Mouse (Mus musculus): ENCODE measurements at regions not wholly inside any gene's neighbourhood (a gene's known extent, or its start where the extent isn't known, plus 50 kb on each side); places are given as distances from the start of the nearest gene placed in this dataset.

DNA sequence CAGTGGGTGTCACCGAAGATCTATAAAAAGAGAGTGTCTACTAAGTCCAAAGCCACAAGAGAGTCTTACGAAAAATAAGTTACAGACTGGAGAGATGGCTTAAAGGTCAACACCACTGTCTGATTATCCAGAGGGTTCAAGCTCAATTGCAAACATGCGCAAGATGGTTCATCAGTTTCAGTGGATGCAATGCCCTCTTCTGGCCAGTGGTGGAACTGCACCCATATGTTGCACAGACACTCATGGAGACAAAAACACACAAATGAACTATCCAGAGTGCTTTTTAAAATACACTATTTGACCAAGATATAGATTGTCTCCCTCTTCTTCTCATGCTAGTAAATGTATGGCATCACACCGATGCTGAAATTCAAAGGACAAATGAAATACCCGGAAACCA, 312.1 kb upstream of the Cxadr start:
- ATAC-seq (ENCODE audit: low FRiP score, low read depth), result no peak
- WGBS, result 96% methylated on average over 5 of the region's 5 CpGs
- Histone ChIP-seq H3K4me1 (no peaks in the 10 kb centered on the region), H3K9me3 (peaks cover 5% of the 10 kb centered on the region; the same call in 1 of the 2 replicates), H3K4me3 (no peak overlapping the region), H3K9ac (replicated peaks) (no peak overlapping the region), H3K4me2 (replicated peaks) (no peak overlapping the region), H3K36me3 (no peaks in the 10 kb centered on the region), H3K27me3 (no peaks in the 10 kb centered on the region), H3K27ac (replicated peaks) (no peak overlapping the region)

DNA sequence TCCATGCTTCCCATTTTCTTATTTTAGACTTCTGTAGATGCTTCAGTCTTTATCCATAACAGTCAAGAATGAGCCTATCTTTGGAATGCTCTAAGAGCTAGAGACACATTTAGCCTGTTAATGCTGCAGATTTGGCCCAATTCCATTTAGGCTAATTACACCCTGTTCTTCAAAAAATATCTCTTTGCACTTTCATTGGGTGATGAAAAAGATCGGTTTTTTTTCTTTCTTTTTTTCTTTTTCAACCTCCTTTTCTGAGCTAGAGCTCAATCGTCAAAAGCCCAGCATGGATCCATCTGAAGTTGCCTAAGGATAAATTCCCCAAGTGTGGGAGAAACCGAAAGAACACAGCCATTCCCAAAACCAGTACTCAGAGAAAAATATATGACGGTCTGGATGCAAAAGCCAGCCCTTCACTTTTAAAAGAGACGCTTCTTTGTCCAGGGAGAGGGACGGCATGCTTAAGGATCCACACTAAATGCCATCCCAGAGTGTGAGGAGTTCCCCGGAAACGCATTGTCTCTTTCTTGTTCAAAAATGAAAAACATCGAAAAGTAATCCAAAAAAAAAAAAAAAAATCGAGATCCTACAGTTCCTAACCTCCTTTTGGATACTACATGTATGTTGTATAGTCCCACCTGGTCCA, 314.3 kb upstream of the Cxadr start:
- Histone ChIP-seq H3K27ac (replicated peaks) (no peak overlapping the region), H3K4me2 (replicated peaks) (no peak overlapping the region), H3K4me3 (no peak overlapping the region), H3K4me1 (no peaks in the 10 kb centered on the region), H3K9me3 (peaks cover 5% of the 10 kb centered on the region; the same call in 1 of the 2 replicates), H3K9ac (replicated peaks) (no peak overlapping the region), H3K27me3 (no peaks in the 10 kb centered on the region), H3K36me3 (no peaks in the 10 kb centered on the region)
- WGBS, result 50% methylated on average over 10 of the region's 10 CpGs
- ATAC-seq (ENCODE audit: low FRiP score, low read depth), result no peak

- Histone ChIP-seq H3K9me3 (no peaks in the 10 kb centered on the region), H3K4me1 (no peaks in the 10 kb centered on the region), H3K27ac (replicated peaks) (no peak overlapping the region)
Observed at GRCm38 (mm10) chr16:77948785-77949184, 346.9 kb upstream of the Gm11146 start.

DNA sequence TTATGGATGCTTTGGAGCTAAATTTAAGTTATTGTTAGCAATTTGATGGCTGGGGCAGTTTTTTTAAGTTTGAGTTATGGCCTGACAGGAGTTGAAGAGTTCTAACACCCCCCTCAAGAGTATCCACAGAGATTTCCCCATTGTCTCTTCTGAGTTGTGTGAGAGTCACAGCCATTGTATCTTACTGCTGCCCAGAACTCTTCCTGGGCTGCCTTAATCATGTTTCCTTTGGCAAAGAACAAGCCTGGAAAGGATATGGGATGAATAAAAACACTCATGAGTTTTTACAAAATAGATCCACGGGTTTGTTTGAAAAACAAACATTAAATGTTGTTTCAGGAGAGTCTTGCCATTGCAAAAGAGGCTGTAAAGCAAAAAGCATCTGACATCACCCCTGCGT, 343.5 kb upstream of the Gm11146 start:
- Histone ChIP-seq H3K27me3 (no peaks in the 10 kb centered on the region), H3K36me3 (no peaks in the 10 kb centered on the region), H3K9ac (replicated peaks) (no peak overlapping the region), H3K27ac (replicated peaks) (no peak overlapping the region), H3K4me1 (no peaks in the 10 kb centered on the region), H3K4me2 (replicated peaks) (no peak overlapping the region), H3K9me3 (no peaks in the 10 kb centered on the region), H3K4me3 (no peak overlapping the region)
- WGBS, result 63% methylated on average over 2 of the region's 2 CpGs
- ATAC-seq (ENCODE audit: low FRiP score, low read depth), result no peak

More at GRCm38 (mm10) chr16:77948785-77949184, 346.9 kb upstream of the Gm11146 start:
- ATAC-seq (ENCODE audit: low FRiP score, low read depth), result no peak
- H3K4me3 ChIP-seq, result no peak overlapping the region
- H3K36me3 ChIP-seq, result no peaks in the 10 kb centered on the region
- 100% methylated on average over 1 of the region's 1 CpGs for WGBS
- no peaks in the 10 kb centered on the region for H3K27me3 ChIP-seq
- no peak overlapping the region for H3K4me2 ChIP-seq (replicated peaks)
- no peak overlapping the region for H3K9ac ChIP-seq (replicated peaks)

GRCm38 (mm10) chr16:77931025-77931723, 329.3 kb upstream of the Gm11146 start:
- H3K27ac ChIP-seq (replicated peaks), result no peak overlapping the region
- no peaks in the 10 kb centered on the region for H3K4me1 ChIP-seq
- 88% methylated on average over 9 of the region's 9 CpGs for WGBS
- H3K9ac ChIP-seq (replicated peaks), result no peak overlapping the region
- H3K4me3 ChIP-seq, result no peak overlapping the region
- no peak overlapping the region for H3K4me2 ChIP-seq (replicated peaks)
- no peak for ATAC-seq (ENCODE audit: low FRiP score, low read depth)
- no peaks in the 10 kb centered on the region for H3K36me3 ChIP-seq
- no peaks in the 10 kb centered on the region for H3K9me3 ChIP-seq
- H3K27me3 ChIP-seq, result no peaks in the 10 kb centered on the region

DNA sequence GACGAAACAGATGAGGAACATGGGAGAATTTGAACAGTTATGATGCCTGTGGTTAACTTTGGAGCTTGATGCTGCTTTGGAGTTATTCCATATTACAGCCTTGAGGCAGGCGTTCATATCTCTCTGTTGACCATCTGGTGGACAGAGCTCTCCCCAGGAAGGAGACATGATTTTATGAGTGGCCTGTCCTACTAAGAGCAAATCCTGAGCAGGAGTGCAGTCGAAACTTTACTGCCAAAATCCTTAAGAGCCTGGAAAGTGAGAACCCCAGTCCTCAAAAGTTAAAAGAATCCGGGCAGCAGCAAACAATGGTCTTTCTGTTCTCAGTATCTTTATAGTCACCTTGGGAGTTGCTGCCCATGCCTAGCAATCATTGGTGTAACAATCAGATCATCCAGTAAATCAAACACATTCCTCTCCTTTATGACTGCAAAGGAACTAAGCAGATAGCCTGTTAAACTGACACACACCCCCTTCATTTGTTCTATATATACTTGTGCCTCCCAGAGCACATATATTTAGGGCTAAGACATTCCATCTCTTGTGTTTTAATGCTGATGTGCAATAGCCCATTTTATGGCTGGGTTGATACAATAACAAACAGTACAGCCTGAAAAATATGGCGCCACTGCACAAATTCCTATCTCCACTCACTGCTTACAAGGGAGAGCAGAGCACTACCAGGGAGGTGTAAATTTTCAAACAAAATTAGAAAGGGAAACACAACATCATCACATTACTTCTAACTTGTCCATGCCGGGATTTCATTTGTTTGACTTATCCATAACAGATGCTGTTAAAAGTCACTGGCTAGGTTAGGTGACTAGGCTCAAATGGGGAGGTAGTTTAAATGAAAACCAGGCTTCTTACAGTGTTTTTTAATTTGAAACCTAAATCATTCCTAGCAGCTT, 312.5 kb upstream of the Gm11146 start:
- H3K9ac ChIP-seq (replicated peaks), result no peak overlapping the region
- H3K4me3 ChIP-seq, result no peak overlapping the region
- no peaks in the 10 kb centered on the region for H3K27me3 ChIP-seq
- no peak overlapping the region for H3K4me2 ChIP-seq (replicated peaks)
- WGBS, result 76% methylated on average over 6 of the region's 6 CpGs
- no peaks in the 10 kb centered on the region for H3K36me3 ChIP-seq
- no peak overlapping the region for H3K27ac ChIP-seq (replicated peaks)
- H3K4me1 ChIP-seq, result no peaks in the 10 kb centered on the region
- H3K9me3 ChIP-seq, result no peaks in the 10 kb centered on the region
- ATAC-seq (ENCODE audit: low FRiP score, low read depth), result no peak

DNA sequence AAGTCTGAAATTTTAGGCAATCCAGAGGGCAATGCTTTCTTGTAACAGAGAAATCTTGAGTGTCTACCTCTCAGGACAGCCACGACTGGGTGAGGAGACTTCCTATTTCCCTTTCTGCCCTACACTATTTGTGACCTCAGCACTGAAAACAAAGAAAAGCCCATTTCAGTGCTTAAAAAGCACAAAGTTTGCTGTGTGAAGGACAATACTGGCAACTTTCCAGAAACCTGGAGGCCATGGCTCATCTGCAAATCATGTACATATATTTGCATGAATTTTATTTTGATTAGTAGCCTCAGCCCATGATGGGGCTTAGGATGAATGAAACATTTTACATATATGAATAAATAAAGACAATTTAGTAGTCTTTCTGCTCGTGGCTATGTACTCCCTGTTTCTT, 292.4 kb upstream of the Gm11146 start:
- ATAC-seq (ENCODE audit: low FRiP score, low read depth), result peak; percentile 62; the same call in 1 of the 2 replicates
- no peaks in the 10 kb centered on the region for H3K9me3 ChIP-seq
- no peaks in the 10 kb centered on the region for H3K27me3 ChIP-seq
- no peaks in the 10 kb centered on the region for H3K36me3 ChIP-seq
- no peak overlapping the region for H3K4me3 ChIP-seq
- 40% methylated on average over 2 of the region's 2 CpGs for WGBS
- H3K9ac ChIP-seq (replicated peaks), result no peak overlapping the region
- H3K27ac ChIP-seq (replicated peaks), result peak overlapping the region; percentile 71
- no peak overlapping the region for H3K4me2 ChIP-seq (replicated peaks)
- peaks cover 3% of the 10 kb centered on the region; the same call in 1 of the 2 replicates for H3K4me1 ChIP-seq

DNA sequence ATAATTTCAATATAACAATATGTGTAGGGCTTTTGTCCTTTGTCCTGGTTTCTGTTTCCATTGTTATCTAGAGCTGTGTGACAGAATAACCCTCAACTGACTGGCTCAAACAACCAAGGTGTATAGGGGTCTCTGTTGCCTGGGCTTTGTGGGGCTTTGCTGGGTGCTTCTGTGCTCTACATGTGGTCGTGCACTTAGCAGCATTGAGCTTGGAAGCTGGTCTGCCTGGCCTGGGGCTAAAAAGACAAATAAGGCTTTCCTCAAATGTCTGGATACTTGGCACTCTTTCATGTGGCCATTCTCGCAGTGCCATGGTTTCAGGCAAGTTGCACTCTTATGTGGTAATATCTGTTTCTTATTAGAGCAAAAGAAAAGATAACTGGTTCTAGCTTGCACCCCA, 291.8 kb upstream of the Gm11146 start:
- Histone ChIP-seq H3K9me3 (no peaks in the 10 kb centered on the region), H3K36me3 (no peaks in the 10 kb centered on the region), H3K9ac (replicated peaks) (no peak overlapping the region), H3K27me3 (no peaks in the 10 kb centered on the region), H3K4me1 (peaks cover 3% of the 10 kb centered on the region; the same call in 1 of the 2 replicates), H3K27ac (replicated peaks) (peak overlapping the region; percentile 71; the same call in 1 of the 2 replicates), H3K4me2 (replicated peaks) (no peak overlapping the region), H3K4me3 (no peak overlapping the region)
- ATAC-seq (ENCODE audit: low FRiP score, low read depth), result peak; percentile 78; the same call in 1 of the 2 replicates
- WGBS, result 56% methylated on average over 2 of the region's 2 CpGs

GRCm38 (mm10) chr16:77892731-77893130, 290.8 kb upstream of the Gm11146 start:
- H3K4me3 ChIP-seq, result no peak overlapping the region
- no peaks in the 10 kb centered on the region for H3K9me3 ChIP-seq
- peaks cover 3% of the 10 kb centered on the region; the same call in 1 of the 2 replicates for H3K4me1 ChIP-seq
- 89% methylated on average over 2 of the region's 2 CpGs for WGBS
- no peak for ATAC-seq (ENCODE audit: low FRiP score, low read depth)
- no peaks in the 10 kb centered on the region for H3K27me3 ChIP-seq
- no peak overlapping the region for H3K9ac ChIP-seq (replicated peaks)
- no peaks in the 10 kb centered on the region for H3K36me3 ChIP-seq
- no peak overlapping the region for H3K27ac ChIP-seq (replicated peaks)
- H3K4me2 ChIP-seq (replicated peaks), result no peak overlapping the region

DNA sequence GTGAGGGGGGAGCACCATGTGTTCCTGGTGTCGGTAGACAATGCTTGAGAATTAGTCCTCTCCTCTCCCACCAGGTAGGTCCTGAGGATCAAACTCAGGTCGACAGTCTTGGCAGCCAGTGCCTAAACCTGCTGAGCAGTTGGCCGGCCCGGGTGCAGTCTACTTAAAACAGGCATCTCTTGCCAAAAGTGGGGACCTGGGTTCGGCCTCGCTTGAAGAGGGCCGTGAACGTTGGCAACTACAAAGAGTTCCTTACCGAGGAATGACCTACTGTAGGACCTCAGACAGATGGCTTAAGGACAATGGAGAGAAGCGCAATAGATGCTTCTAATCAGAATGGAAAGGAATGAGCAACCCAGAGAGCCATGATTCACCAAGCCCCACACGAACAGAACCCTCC, 287.5 kb upstream of the Gm11146 start:
- Histone ChIP-seq H3K4me2 (replicated peaks) (no peak overlapping the region), H3K9ac (replicated peaks) (no peak overlapping the region), H3K9me3 (no peaks in the 10 kb centered on the region), H3K36me3 (no peaks in the 10 kb centered on the region), H3K4me1 (peaks cover 12% of the 10 kb centered on the region), H3K4me3 (no peak overlapping the region), H3K27me3 (no peaks in the 10 kb centered on the region), H3K27ac (replicated peaks) (no peak overlapping the region)
- no peak for ATAC-seq (ENCODE audit: low FRiP score, low read depth)
- 86% methylated on average over 11 of the region's 11 CpGs for WGBS

GRCm38 (mm10) chr16:77885060-77885679, 283.3 kb upstream of the Gm11146 start:
- peak overlapping the region; percentile 27 for H3K4me2 ChIP-seq (replicated peaks)
- no peaks in the 10 kb centered on the region for H3K36me3 ChIP-seq
- H3K4me1 ChIP-seq, result peaks cover 8% of the 10 kb centered on the region
- H3K9ac ChIP-seq (replicated peaks), result 0 out of 2 replicates have a peak overlapping the region, but pooled peaks have one; percentile 20
- peak; percentile 92 for ATAC-seq (ENCODE audit: low FRiP score, low read depth)
- no peak overlapping the region for H3K4me3 ChIP-seq
- 22% methylated on average over 15 of the region's 15 CpGs for WGBS
- peak overlapping the region; percentile 78 for H3K27ac ChIP-seq (replicated peaks)
- no peaks in the 10 kb centered on the region for H3K27me3 ChIP-seq
- no peaks in the 10 kb centered on the region for H3K9me3 ChIP-seq
